Mouse (Mus musculus) embryonic facial prominence, embryonic 13.5 days (tissue): ENCODE data around the gene Slc25a3. TPM values are rescaled to one million over a fixed set of nuclear protein-coding genes. Genes with fewer than 3 reads are reported as not detected.

Experiments used
- ATAC-seq: fragments of 200-750 bp; cut with Nextera tagmentation; 2 replicates; pipeline ENCODE4 v1.8.0; 2017; ENCODE audit warnings: low read depth; ENCODE audit not compliant: insufficient number of reproducible peaks, insufficient read depth, low FRiP score, low TSS enrichment
- H3K27ac ChIP-seq: fragments of 300-500 bp; sonication (generic); 2 replicates; pipeline ENCODE4 v1.5.1; 2015; ENCODE audit warnings: moderate library complexity, mild to moderate bottlenecking, inconsistent platforms
- H3K27me3 ChIP-seq: fragments of 300-500 bp; sonication (generic); 2 replicates; pipeline ENCODE4 v1.6.1; 2015; ENCODE audit warnings: mild to moderate bottlenecking, inconsistent platforms
- H3K36me3 ChIP-seq: fragments of 300-500 bp; sonication (generic); 2 replicates; pipeline ENCODE4 v1.6.1; 2015; ENCODE audit warnings: mild to moderate bottlenecking, inconsistent platforms
- H3K4me1 ChIP-seq: fragments of 300-500 bp; sonication (generic); 2 replicates; pipeline ENCODE4 v1.6.1; 2015; ENCODE audit warnings: inconsistent platforms
- H3K4me2 ChIP-seq: fragments of 300-500 bp; sonication (generic); 2 replicates; pipeline ENCODE4 v1.6.1; 2015; ENCODE audit warnings: moderate library complexity, mild to moderate bottlenecking, inconsistent platforms
- H3K4me3 ChIP-seq: fragments of 300-500 bp; sonication (generic); 2 replicates; pipeline ENCODE4 v1.5.1; 2015; ENCODE audit warnings: mild to moderate bottlenecking, inconsistent platforms
- H3K9ac ChIP-seq: fragments of 300-500 bp; sonication (generic); 2 replicates; pipeline ENCODE4 v1.6.1; 2015; ENCODE audit warnings: mild to moderate bottlenecking, inconsistent platforms
- H3K9me3 ChIP-seq: fragments of 300-500 bp; sonication (generic); 2 replicates; pipeline ENCODE4 v1.6.1; 2016; ENCODE audit warnings: inconsistent platforms
- WGBS: fragments of 180-500 bp; shearing (Covaris S2); methylation state at CpG from one replicate; pipeline ENCODE4 v1.1.7; 2015; ENCODE audit warnings: mixed read lengths; 5-methylcytosine and 5-hydroxymethylcytosine counted together
- polyA plus RNA-seq: library from polyadenylated mRNA; unstranded; fragments of >200 nt; fragmentation: Nextera tagmentation; extraction: Ambion mirVana; gene quantifications from 2 replicates; pipeline ENCODE4 v1.2.1, GENCODE M21; 2015

Gene Slc25a3
- polyA plus RNA-seq, 1 experiment from 2014 or later, result 411 TPM

GRCm38 (mm10) chr10:91162511-91163163 is 38.8 kb upstream of the Slc25a3 start:
- WGBS, result 90% methylated on average over 15 of the region's 15 CpGs
- no peak for ATAC-seq
- Histone ChIP-seq H3K4me3 (no peak overlapping the region), H3K9ac (no peak overlapping the region), H3K36me3 (peaks cover 77% of the 10 kb centered on the region), H3K4me2 (no peak overlapping the region), H3K4me1 (peaks cover 8% of the 10 kb centered on the region; the same call in 1 of the 2 replicates), H3K9me3 (no peaks in the 10 kb centered on the region), H3K27ac (no peak overlapping the region), H3K27me3 (no peaks in the 10 kb centered on the region)

DNA sequence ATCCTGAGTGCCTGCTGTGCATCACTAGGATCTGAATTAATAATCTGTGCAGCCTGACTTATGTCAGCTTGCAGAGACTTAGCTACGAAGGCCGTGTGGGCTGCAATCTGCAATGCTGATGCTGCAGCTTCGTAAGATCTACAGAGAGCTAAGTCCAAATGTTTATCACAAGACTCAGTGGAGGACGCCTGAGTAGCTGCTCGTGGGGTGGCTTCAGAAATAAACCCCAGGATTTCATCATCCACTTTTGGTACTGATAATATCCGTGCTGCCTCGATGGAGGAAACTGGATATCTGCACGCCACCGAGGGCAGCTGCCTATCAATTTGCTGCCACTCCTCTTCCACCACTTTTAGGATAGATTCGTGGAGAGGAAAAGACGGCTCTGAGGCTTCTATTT is 38.2 kb upstream of the Slc25a3 start:
- H3K4me2 ChIP-seq, result no peak overlapping the region
- 0 out of 2 replicates have a peak, but pooled peaks cover 3% of the 10 kb centered on the region for H3K4me1 ChIP-seq
- ATAC-seq, result no peak
- H3K27me3 ChIP-seq, result no peaks in the 10 kb centered on the region
- no peak overlapping the region for H3K27ac ChIP-seq
- no peak overlapping the region for H3K9ac ChIP-seq
- WGBS, result 85% methylated on average over 11 of the region's 11 CpGs
- H3K36me3 ChIP-seq, result peaks cover 81% of the 10 kb centered on the region
- H3K4me3 ChIP-seq, result no peak overlapping the region
- H3K9me3 ChIP-seq, result no peaks in the 10 kb centered on the region

DNA sequence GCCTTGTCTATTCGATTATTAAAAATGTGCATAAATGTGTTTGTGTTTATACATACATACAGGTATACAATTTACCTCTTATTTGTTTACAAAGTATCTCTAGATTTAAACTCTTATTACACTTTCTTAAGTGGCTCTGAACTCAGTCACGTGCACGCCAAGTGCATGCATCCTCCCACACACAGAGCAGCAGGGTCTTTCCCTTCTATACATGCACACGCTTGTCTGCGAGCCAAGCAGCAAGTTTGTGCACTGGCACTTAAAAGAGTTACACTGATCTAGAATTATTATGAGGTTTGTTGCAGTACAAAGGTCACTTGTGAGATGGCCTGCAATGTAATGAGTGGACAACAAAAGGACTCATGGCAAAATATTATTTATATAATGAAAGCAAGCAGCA is 37.1 kb upstream of the Slc25a3 start:
- H3K9me3 ChIP-seq, result no peaks in the 10 kb centered on the region
- no peak overlapping the region for H3K4me2 ChIP-seq
- H3K4me3 ChIP-seq, result no peak overlapping the region
- 91% methylated on average over 5 of the region's 5 CpGs for WGBS
- H3K4me1 ChIP-seq, result no peaks in the 10 kb centered on the region
- H3K9ac ChIP-seq, result no peak overlapping the region
- H3K36me3 ChIP-seq, result peaks cover 86% of the 10 kb centered on the region
- H3K27ac ChIP-seq, result no peak overlapping the region
- no peaks in the 10 kb centered on the region for H3K27me3 ChIP-seq
- ATAC-seq, result no peak

DNA sequence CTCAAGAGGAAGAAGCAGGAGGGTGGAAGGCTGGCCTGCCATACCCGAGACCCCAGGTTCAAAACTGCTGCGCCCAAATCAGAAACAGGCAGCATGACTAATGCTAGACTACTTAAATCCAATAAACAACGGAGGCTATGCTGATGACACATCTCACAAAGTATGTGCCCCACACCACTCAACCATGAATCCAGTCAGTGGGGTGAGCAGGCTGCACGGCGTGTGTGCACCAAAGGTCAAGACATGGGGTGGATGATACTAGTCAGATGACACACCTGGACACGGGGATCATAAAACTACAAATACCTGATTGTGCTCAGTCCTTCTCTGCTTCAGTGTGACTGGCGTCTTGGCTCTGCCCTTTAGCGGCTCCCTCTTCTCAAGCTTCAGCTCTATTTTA is 34.6 kb upstream of the Slc25a3 start:
- Histone ChIP-seq H3K9me3 (no peaks in the 10 kb centered on the region), H3K4me1 (no peaks in the 10 kb centered on the region), H3K9ac (no peak overlapping the region), H3K4me2 (no peak overlapping the region), H3K27me3 (no peaks in the 10 kb centered on the region), H3K27ac (no peak overlapping the region), H3K4me3 (no peak overlapping the region), H3K36me3 (peaks cover 88% of the 10 kb centered on the region)
- ATAC-seq, result 0 out of 2 replicates have a peak, but pooled peaks have one; percentile 32
- 58% methylated on average over 8 of the region's 8 CpGs for WGBS

GRCm38 (mm10) chr10:91156338-91156737 is 32.5 kb upstream of the Slc25a3 start:
- Histone ChIP-seq H3K4me3 (no peak overlapping the region), H3K4me1 (no peaks in the 10 kb centered on the region), H3K4me2 (no peak overlapping the region), H3K36me3 (peaks cover 86% of the 10 kb centered on the region), H3K9me3 (no peaks in the 10 kb centered on the region), H3K27ac (no peak overlapping the region), H3K27me3 (no peaks in the 10 kb centered on the region), H3K9ac (no peak overlapping the region)
- no peak for ATAC-seq
- 83% methylated on average over 6 of the region's 6 CpGs for WGBS

- Histone ChIP-seq H3K4me3 (no peak overlapping the region), H3K4me2 (no peak overlapping the region), H3K27me3 (no peaks in the 10 kb centered on the region), H3K36me3 (peaks cover 88% of the 10 kb centered on the region), H3K27ac (no peak overlapping the region), H3K4me1 (no peaks in the 10 kb centered on the region), H3K9ac (no peak overlapping the region), H3K9me3 (no peaks in the 10 kb centered on the region)
- WGBS, result 87% methylated on average over 10 of the region's 10 CpGs
- no peak for ATAC-seq
Measured at GRCm38 (mm10) chr10:91153894-91154503, 30.1 kb upstream of the Slc25a3 start.

GRCm38 (mm10) chr10:91145413-91145812 is 21.6 kb upstream of the Slc25a3 start:
- H3K4me1 ChIP-seq, result 0 out of 2 replicates have a peak, but pooled peaks cover 3% of the 10 kb centered on the region
- no peak overlapping the region for H3K4me3 ChIP-seq
- H3K27ac ChIP-seq, result no peak overlapping the region
- H3K27me3 ChIP-seq, result no peaks in the 10 kb centered on the region
- H3K9ac ChIP-seq, result no peak overlapping the region
- no peak for ATAC-seq
- WGBS, result 94% methylated on average over 7 of the region's 7 CpGs
- H3K9me3 ChIP-seq, result no peaks in the 10 kb centered on the region
- H3K36me3 ChIP-seq, result peaks cover 46% of the 10 kb centered on the region
- H3K4me2 ChIP-seq, result no peak overlapping the region

DNA sequence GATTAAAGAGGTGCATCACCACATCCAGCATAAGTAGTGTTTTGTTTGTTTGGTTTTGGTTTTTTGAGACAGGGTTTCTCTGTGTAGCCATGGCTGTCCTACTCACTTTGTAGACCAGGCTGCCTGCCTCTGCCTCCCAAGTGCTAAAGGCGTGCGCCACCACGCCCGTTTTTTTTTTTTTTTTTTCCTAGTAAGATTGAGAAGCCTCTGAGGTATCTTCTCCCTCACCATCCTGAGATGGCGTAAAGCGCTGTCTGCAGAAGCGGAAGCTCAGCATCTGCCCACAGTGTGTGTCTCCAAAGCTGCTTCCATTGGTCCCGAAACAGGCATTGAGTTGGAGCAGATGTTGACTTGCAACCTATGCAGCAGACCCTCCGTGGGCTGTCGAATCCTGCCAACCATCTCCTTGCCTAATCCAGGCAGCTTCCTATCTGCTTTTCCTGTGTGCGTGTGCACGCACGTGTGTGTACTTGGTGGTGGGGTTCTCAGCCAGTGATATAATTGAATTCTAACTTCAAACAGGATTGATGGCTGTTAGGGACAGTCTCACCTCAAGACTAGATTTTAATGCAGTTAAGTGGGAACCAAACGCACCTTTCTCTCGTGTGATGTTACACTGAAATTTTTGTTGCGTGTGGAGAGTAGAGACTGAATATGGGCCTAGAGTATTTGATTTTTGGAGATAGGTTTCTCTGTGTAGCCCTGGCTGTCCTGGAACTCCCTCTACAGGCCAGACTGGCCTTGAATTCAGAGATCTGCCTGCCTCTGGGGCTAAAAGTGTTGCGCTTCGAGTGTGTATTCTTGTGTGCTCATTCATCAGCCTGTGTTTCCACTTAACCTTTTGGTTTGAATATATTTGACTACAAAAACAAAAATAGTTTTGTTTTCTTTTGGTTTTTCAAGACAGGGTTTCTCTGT is 19.7 kb upstream of the Slc25a3 start:
- no peak for ATAC-seq

GRCm38 (mm10) chr10:91142654-91143191 is 18.9 kb upstream of the Slc25a3 start:
- Histone ChIP-seq H3K4me3 (no peak overlapping the region), H3K4me2 (no peak overlapping the region), H3K9ac (no peak overlapping the region), H3K27me3 (no peaks in the 10 kb centered on the region), H3K4me1 (0 out of 2 replicates have a peak, but pooled peaks cover 3% of the 10 kb centered on the region), H3K9me3 (no peaks in the 10 kb centered on the region), H3K36me3 (peaks cover 25% of the 10 kb centered on the region), H3K27ac (no peak overlapping the region)
- no peak for ATAC-seq
- 62% methylated on average over 10 of the region's 10 CpGs for WGBS

More for the DNA sequence above, 19.7 kb upstream of the Slc25a3 start:
- H3K9ac ChIP-seq, result no peak overlapping the region
- H3K4me1 ChIP-seq, result 0 out of 2 replicates have a peak, but pooled peaks cover 3% of the 10 kb centered on the region
- whole genome bisulfite sequencing, result 71% methylated on average over 18 of the region's 18 CpGs
- H3K4me3 ChIP-seq, result no peak overlapping the region
- H3K9me3 ChIP-seq, result no peaks in the 10 kb centered on the region
- H3K27ac ChIP-seq, result no peak overlapping the region
- peaks cover 28% of the 10 kb centered on the region for H3K36me3 ChIP-seq
- no peak overlapping the region for H3K4me2 ChIP-seq
- H3K27me3 ChIP-seq, result no peaks in the 10 kb centered on the region

DNA sequence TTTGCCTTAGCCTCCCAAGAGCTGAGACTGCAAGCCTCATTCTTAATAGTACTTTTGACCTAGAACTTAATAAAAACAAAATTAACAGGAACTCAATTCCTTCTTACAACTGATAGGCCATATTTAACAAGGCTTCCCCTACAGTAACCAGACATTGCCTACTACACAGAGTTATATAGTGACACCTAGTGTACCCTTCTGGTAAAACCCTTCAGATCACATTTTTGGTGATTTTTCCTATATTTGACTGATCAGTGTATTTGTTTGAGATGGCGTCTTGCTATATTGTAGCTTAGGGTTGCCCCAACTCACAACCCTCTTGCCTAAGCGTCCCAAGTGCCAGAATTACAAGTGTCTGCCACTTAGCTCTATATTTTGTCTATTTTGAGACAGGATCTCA is 17.7 kb upstream of the Slc25a3 start:
- Histone ChIP-seq H3K27me3 (no peaks in the 10 kb centered on the region), H3K9ac (no peak overlapping the region), H3K9me3 (no peaks in the 10 kb centered on the region), H3K4me3 (no peak overlapping the region), H3K4me2 (no peak overlapping the region), H3K36me3 (peaks cover 16% of the 10 kb centered on the region), H3K27ac (no peak overlapping the region), H3K4me1 (0 out of 2 replicates have a peak, but pooled peaks cover 3% of the 10 kb centered on the region)
- ATAC-seq, result no peak
- WGBS, result 34% methylated on average over 2 of the region's 2 CpGs

GRCm38 (mm10) chr10:91139148-91139766 is 15.4 kb upstream of the Slc25a3 start:
- no peak for ATAC-seq
- Histone ChIP-seq H3K27ac (no peak overlapping the region), H3K4me2 (no peak overlapping the region), H3K27me3 (no peaks in the 10 kb centered on the region), H3K4me3 (no peak overlapping the region), H3K9me3 (no peaks in the 10 kb centered on the region), H3K36me3 (no peaks in the 10 kb centered on the region), H3K4me1 (0 out of 2 replicates have a peak, but pooled peaks cover 3% of the 10 kb centered on the region), H3K9ac (no peak overlapping the region)
- WGBS, result 89% methylated on average over 14 of the region's 14 CpGs
